Mouse (Mus musculus) forebrain, embryonic 14.5 days (tissue): ENCODE measurements around the gene Gm20388. TPM values are rescaled to one million over a fixed set of nuclear protein-coding genes. Genes with fewer than 3 reads are reported as not detected.
"Not testable (repeated sequence)": the region's sequence is repeated elsewhere in the genome, so short reads cannot be mapped to it uniquely, and the experiment has no call there.

Experiments used
- ATAC-seq: fragments of 200-750 bp; cut with Nextera tagmentation; 2 replicates; pipeline ENCODE4 v1.8.0; 2017; ENCODE audit warnings: mild to moderate bottlenecking, moderate library complexity
- DNase-seq: peaks from one replicate; pipeline ENCODE4 v3.0.0-alpha.2; 2015; ENCODE audit warnings: low spot score
- H3K27ac ChIP-seq: fragments of 300-500 bp; sonication (generic); 2 replicates; pipeline ENCODE4 v1.5.1; 2014; ENCODE audit warnings: low read depth, mild to moderate bottlenecking, control low read depth, low read length, moderate library complexity
- H3K27me3 ChIP-seq: fragments of 300-500 bp; sonication (generic); replicated peaks from 2 replicates; pipeline ENCODE4 v1.6.1; 2014; ENCODE audit warnings: low read length, control low read depth, mixed read lengths; ENCODE audit not compliant: control insufficient read depth, insufficient read depth
- H3K36me3 ChIP-seq: fragments of 300-500 bp; sonication (generic); 2 replicates; pipeline ENCODE4 v1.6.1; 2014; ENCODE audit warnings: low read length, control low read depth; ENCODE audit not compliant: control insufficient read depth, insufficient read depth
- H3K4me1 ChIP-seq: fragments of 300-500 bp; sonication (generic); 2 replicates; pipeline ENCODE4 v1.6.1; 2014; ENCODE audit warnings: antibody characterized with exemption, low read length, control low read depth; ENCODE audit not compliant: control insufficient read depth, insufficient read depth
- H3K4me2 ChIP-seq: fragments of 300-500 bp; sonication (generic); 2 replicates; pipeline ENCODE4 v1.6.1; 2014; ENCODE audit warnings: mild to moderate bottlenecking, control low read depth, low read length
- H3K4me3 ChIP-seq: fragments of 300-500 bp; sonication (generic); 2 replicates; pipeline ENCODE4 v1.5.1; 2014; ENCODE audit warnings: low read depth, low read length, control low read depth
- H3K9ac ChIP-seq: fragments of 300-500 bp; sonication (generic); 2 replicates; pipeline ENCODE4 v1.6.1; 2014; ENCODE audit warnings: mild to moderate bottlenecking, low read length, control low read depth, moderate library complexity
- H3K9me3 ChIP-seq: fragments of 300-500 bp; sonication (generic); replicated peaks from 2 replicates; pipeline ENCODE4 v1.6.1; 2016; ENCODE audit warnings: low read length, control low read depth, mixed read lengths; ENCODE audit not compliant: control insufficient read depth
- WGBS: fragments of 180-500 bp; shearing (Covaris S2); extraction: QIAGEN DNeasy Blood & Tissue Kit; methylation state at CpG from one replicate; pipeline ENCODE4 v1.1.7; 2014; 5-methylcytosine and 5-hydroxymethylcytosine counted together
- polyA plus RNA-seq: library from polyadenylated mRNA; unstranded; fragments of >200 nt; fragmentation: Nextera tagmentation; extraction: Ambion mirVana; gene quantifications from 2 replicates; pipeline ENCODE4 v1.2.1, GENCODE M21; 2014

Gm20388 gene
- polyA plus RNA-seq, 1 experiment from 2014 or later: 7.4 TPM

DNA sequence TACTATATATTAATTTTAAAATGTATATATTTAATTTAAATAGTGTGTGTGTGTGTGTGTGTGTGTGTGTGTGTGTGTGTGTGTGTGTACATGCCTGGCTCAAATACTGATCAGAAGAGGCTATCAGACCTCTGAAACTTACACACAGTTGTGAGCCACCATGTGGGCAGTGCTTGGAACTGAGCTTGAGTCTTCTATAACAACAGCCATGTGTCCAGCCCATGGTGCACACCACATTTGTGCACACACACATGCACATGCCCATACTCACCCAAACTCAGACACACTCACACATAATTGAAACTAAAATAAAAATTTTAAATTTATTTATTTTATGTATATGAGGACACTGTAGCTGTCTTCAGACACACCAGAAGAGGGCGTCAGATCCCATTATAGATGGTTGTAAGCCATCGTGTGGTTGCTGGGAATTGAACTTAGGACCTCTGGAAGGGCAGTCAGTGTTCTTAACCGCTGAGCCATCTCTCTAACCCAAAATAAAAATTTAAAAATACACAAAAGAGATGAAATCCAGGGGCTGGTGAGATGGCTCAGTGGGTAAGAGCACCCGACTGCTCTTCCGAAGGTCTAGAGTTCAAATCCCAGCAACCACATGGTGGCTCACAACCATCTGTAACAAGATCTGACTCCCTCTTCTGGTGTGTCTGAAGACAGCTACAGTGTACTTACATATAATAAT lies 3504.5 kb downstream of the Gm20388 start:
- H3K4me3 ChIP-seq: peak overlapping the region; percentile 87
- DNase-seq, H3K27ac ChIP-seq, H3K9me3 ChIP-seq, H3K27me3 ChIP-seq, ATAC-seq, H3K9ac ChIP-seq: not testable (repeated sequence)
- H3K36me3 ChIP-seq: peaks cover 37% of the 10 kb centered on the region
- peak overlapping the region; percentile 97 for H3K4me2 ChIP-seq
- H3K4me1 ChIP-seq: peaks cover 10% of the 10 kb centered on the region
- WGBS: 85% methylated on average over 5 of the region's 5 CpGs

DNA sequence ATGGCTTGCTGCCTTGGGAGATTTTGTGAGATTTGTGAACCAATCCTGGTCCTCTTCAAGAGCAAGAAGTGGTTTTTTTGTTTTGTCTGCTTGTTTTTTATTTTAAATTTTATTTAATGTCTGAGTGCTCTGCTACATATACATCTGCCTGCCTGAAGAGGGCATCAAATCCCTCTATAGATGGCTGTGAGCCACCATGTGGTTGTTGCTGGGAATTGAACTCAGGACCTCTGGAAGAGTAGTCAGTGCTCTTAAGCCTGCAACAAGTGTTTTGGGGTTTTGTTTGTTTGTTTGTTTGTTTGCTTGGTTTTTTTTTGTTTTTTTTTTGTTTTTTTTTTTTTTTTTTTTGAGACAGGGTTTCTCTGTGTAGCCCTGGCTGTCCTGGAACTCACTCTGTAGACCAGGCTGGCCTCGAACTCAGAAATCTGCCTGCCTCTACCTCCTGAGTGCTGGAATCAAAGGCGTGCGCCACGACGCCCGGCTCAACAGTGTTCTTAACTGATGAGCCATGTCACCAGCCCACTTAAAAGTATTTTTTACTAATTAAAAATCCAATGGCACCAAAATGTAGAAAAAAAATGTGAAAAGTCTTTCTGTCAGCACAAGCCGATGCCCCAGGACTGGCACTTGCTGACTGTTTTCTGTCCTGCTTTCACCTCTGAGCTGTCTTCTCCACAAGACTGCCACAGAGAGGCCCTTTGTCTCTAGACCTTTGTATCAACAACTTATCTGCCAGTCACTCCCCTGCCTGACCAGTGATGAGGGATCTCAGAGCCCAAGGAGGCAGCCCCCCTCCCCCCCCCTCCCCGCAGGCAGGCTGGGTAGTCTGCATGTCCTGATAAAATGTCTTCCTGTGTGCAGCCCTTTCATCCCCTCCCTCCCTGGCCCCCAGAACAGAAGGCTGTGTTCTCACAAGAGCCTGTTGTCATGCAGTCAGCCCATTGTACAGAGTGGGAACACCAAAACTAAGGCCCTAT lies 3505.6 kb downstream of the Gm20388 start:
- WGBS: 84% methylated on average over 8 of the region's 8 CpGs
- Histone ChIP-seq H3K9me3 (no peaks in the 10 kb centered on the region), H3K4me3 (peak overlapping the region; percentile 13; the same call in 1 of the 2 replicates), H3K9ac (no peak overlapping the region; the same call in 1 of the 2 replicates), H3K27me3 (no peaks in the 10 kb centered on the region), H3K4me1 (peaks cover 9% of the 10 kb centered on the region), H3K27ac (no peak overlapping the region), H3K4me2 (peak overlapping the region; percentile 97), H3K36me3 (peaks cover 49% of the 10 kb centered on the region)
- no peak for ATAC-seq
- DNase-seq: peak; percentile 57

DNA sequence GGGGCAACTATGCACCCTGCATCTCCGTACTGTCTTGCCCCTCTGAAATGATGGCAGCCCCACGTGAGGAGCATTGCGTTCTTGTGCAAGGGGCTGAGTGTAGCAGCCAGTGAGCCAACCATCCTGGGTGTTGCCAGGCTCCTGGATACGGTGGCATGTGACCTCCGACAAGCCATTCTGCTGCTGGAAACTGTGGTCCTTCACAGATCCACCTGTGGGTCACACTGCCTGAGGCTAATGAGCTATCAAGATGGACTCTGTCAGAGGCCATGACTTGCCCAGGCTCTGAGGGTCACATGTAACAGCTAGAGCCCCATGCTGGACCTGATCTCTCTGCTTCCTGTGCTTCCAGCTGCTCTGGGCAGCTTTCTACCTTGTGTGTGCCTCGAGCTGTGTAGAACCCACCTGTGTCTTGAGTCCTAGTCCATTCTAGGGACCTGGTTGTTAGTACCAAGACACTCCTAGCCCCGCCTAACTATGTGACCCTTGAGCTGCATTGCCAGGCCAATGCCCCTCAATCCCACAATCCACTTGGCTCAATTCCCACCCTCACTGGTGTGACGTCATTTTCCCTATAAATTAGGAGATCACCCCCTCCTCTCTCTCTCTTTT lies 3506.4 kb downstream of the Gm20388 start:
- Histone ChIP-seq H3K9me3 (no peaks in the 10 kb centered on the region), H3K4me1 (peaks cover 9% of the 10 kb centered on the region), H3K9ac (no peak overlapping the region), H3K27ac (no peak overlapping the region), H3K4me3 (no peak overlapping the region), H3K27me3 (no peaks in the 10 kb centered on the region), H3K4me2 (peak overlapping the region; percentile 32; the same call in 1 of the 2 replicates), H3K36me3 (peaks cover 55% of the 10 kb centered on the region)
- DNase-seq: no peak
- WGBS: 84% methylated on average over 8 of the region's 8 CpGs
- no peak for ATAC-seq

DNA sequence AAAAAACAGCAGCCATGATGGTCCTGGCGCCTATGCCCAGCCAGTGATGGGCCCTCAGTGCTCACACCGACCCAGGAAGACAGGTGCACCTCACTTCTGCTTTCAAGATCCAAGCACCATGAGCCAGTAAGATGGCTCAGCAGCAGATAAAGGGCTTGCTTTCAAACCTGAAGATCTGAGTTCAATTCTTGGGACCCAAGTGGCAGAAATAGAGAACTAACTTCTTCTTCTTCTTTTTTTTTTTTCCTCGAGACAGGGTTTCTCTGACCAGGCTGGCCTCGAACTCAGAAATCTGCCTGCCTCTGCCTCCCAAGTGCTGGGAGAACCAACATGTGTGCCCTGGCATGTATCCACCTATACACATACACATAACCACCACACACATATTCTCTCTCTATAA lies 3509.1 kb downstream of the Gm20388 start:
- Histone ChIP-seq H3K4me1 (peaks cover 9% of the 10 kb centered on the region), H3K9ac (no peak overlapping the region), H3K27ac (no peak overlapping the region), H3K4me2 (no peak overlapping the region), H3K4me3 (no peak overlapping the region), H3K36me3 (peaks cover 70% of the 10 kb centered on the region), H3K27me3 (no peaks in the 10 kb centered on the region), H3K9me3 (no peaks in the 10 kb centered on the region)
- 92% methylated on average over 4 of the region's 4 CpGs for WGBS
- ATAC-seq: no peak
- no peak for DNase-seq

DNA sequence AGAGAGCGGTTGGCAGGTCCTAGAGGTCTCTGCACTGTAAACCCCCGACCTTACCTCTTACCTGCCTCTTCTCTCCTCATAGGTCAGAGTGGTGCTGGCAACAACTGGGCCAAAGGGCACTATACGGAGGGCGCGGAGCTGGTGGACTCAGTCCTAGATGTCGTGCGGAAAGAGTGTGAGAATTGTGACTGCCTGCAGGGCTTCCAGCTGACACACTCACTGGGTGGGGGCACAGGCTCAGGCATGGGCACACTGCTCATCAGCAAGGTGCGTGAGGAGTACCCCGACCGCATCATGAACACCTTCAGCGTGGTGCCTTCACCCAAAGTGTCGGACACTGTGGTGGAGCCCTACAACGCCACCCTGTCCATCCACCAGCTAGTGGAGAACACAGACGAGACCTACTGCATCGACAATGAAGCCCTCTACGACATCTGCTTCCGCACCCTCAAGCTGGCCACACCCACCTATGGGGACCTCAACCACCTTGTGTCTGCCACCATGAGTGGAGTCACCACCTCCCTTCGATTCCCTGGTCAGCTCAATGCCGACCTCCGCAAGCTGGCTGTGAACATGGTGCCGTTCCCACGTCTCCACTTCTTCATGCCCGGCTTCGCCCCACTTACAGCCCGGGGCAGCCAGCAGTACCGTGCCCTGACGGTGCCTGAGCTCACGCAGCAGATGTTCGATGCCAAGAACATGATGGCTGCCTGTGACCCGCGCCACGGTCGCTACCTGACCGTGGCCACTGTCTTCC lies 3510.1 kb downstream of the Gm20388 start:
- no peaks in the 10 kb centered on the region for H3K9me3 ChIP-seq
- H3K4me2 ChIP-seq: no peak overlapping the region
- peaks cover 70% of the 10 kb centered on the region for H3K36me3 ChIP-seq
- WGBS: 97% methylated on average over 34 of the region's 34 CpGs
- ATAC-seq: no peak
- no peak overlapping the region for H3K9ac ChIP-seq
- no peaks in the 10 kb centered on the region for H3K27me3 ChIP-seq
- no peak overlapping the region for H3K27ac ChIP-seq
- DNase-seq: no peak
- H3K4me1 ChIP-seq: peaks cover 8% of the 10 kb centered on the region
- no peak overlapping the region for H3K4me3 ChIP-seq

DNA sequence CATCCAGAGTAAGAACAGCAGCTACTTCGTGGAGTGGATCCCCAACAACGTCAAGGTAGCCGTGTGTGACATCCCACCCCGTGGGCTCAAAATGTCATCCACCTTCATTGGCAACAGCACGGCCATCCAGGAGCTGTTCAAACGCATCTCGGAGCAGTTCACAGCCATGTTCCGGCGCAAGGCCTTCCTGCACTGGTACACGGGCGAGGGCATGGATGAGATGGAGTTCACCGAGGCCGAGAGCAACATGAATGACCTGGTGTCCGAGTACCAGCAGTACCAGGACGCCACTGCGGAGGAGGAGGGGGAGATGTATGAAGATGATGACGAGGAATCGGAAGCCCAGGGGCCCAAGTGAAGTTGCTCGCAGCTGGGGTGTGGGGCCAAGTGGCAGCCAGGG lies 3510.7 kb downstream of the Gm20388 start:
- H3K4me3 ChIP-seq: no peak overlapping the region
- 89% methylated on average over 19 of the region's 19 CpGs for WGBS
- H3K36me3 ChIP-seq: peaks cover 69% of the 10 kb centered on the region
- peaks cover 7% of the 10 kb centered on the region; the same call in 1 of the 2 replicates for H3K4me1 ChIP-seq
- no peaks in the 10 kb centered on the region for H3K27me3 ChIP-seq
- H3K9me3 ChIP-seq: peaks cover 1% of the 10 kb centered on the region; the same call in 1 of the 2 replicates
- no peak for ATAC-seq
- H3K9ac ChIP-seq: no peak overlapping the region
- no peak overlapping the region for H3K4me2 ChIP-seq
- DNase-seq: no peak
- H3K27ac ChIP-seq: no peak overlapping the region

DNA sequence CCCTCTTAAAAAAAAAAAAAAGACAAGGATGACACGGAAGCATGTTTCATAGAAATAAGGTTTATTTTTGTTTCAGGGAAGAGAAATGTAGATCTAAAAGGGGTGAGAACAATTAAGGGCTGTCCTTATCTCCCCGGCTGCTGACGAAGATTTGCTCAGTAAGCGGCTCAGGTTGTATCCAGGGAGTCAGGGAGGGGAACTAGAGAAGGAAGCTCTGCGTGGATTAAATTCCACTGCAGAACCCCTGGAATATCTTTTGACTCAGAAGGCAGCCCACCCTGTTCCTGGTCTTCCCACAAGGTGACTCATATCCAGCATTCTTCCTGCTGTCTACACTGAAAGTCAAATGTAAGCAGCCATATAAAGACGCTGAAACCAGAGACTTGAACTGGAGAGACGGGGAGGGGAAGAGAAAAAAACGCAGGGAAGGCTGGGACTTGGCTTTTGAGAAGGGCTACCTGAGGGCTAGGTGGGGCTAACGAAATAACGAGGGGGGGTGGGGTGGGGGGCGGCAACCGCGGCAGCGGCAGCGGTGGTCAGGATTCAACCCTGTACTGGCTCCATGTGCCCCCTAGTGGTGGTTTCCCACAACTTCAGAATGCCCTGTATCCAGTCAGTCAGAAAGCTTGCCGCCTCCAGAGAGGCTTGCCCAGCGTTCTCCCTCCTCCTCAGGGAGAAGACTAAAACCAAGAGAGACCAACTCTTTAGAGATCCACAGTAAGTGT lies 3511.6 kb downstream of the Gm20388 start:
- Histone ChIP-seq H3K36me3 (peaks cover 62% of the 10 kb centered on the region), H3K4me1 (0 out of 2 replicates have a peak, but pooled peaks cover under 1% of the 10 kb centered on the region), H3K9me3 (peaks cover 9% of the 10 kb centered on the region; the same call in 1 of the 2 replicates), H3K27ac (no peak overlapping the region), H3K27me3 (no peaks in the 10 kb centered on the region), H3K9ac (0 out of 2 replicates have a peak overlapping the region, but pooled peaks have one; percentile 25), H3K4me2 (peak overlapping the region; percentile 12; the same call in 1 of the 2 replicates), H3K4me3 (no peak overlapping the region)
- 19% methylated on average over 17 of the region's 17 CpGs for WGBS
- DNase-seq (peak; percentile 86), ATAC-seq (peak; percentile 75)
